Comparison of ENCODE assay signal across 16 mouse cellular contexts in the genomic region with DNA sequence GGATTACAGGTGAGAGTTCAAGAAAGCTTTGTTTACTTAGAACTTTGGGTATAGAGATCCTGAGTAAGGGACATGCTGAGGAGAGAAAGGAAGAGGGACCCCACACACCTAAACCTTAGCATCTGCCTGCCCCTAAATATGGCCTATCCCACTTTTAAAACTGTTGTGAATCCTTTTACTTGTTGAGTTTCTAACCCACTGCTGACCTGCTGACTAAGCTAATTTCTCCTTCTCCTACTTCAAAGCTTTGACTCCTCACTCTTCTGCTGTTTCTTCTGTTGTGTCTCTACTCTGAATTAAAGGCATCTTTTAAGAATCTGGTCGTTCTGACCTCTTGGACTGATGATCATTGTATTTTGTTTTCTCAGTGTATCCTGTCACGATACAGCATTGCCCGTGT.
"Had no signal": no experiment of that assay in that cellular context is flagged by ENCODE, and none has a peak within 500 bp of the region (broad histone marks: within the 10 kb centered on the region; RNA-seq: fewer than 3 reads in every experiment).

No protein-coding gene starts in this region.

- H3K9ac ChIP-seq: neural tube, embryonic 13.5 days; neural tube, embryonic 15.5 days; stomach, embryonic 15.5 days had no signal

- H3K27ac ChIP-seq: neural tube, embryonic 13.5 days; neural tube, embryonic 15.5 days; stomach, embryonic 15.5 days; stomach, postnatal 0 days had no signal

- H3K36me3 ChIP-seq: neural tube, embryonic 13.5 days; neural tube, embryonic 15.5 days; stomach, embryonic 15.5 days had no signal

- H3K27me3 ChIP-seq: neural tube, embryonic 13.5 days; neural tube, embryonic 15.5 days; stomach, embryonic 15.5 days had no signal

- H3K4me2 ChIP-seq: neural tube, embryonic 13.5 days; neural tube, embryonic 15.5 days; stomach, embryonic 15.5 days had no signal

- DNase-seq: retina, postnatal 1 day; right cerebral cortex, adult 18-20 months; right cerebral cortex, postnatal 14 days; right cerebral cortex, postnatal 25 days; right cerebral cortex, postnatal 4 days; spleen, adult 18-20 months; thymus, adult 18-20 months; thymus, adult 2 months; thymus, postnatal 14 days; thymus, postnatal 25 days; thymus, postnatal 36 days; thymus, postnatal 4 days had no signal

- H3K4me3 ChIP-seq: neural tube, embryonic 13.5 days; neural tube, embryonic 15.5 days; stomach, embryonic 15.5 days had no signal

- H3K9me3 ChIP-seq: neural tube, embryonic 13.5 days; neural tube, embryonic 15.5 days; stomach, embryonic 15.5 days had no signal

- H3K4me1 ChIP-seq: neural tube, embryonic 13.5 days; neural tube, embryonic 15.5 days; stomach, embryonic 15.5 days had no signal
